Mouse (Mus musculus) ovary, postnatal 36 days (tissue): ENCODE measurements around the gene Rap2b.

Experiments used
- DNase-seq: peaks from one replicate; pipeline ENCODE4 v3.0.0; 2022; ENCODE audit warnings: low spot score, mixed read lengths

Gene Rap2b

GRCm38 (mm10) chr3:61361338-61361737, at the start of gene Rap2b:
Gene Rap2b (plus strand): TSS chr3:61361638.
- DNase-seq, result no peak

- DNase-seq, result no peak
Observed at GRCm38 (mm10) chr3:61315002-61315401, 46.4 kb upstream of the Rap2b start.

- DNase-seq, result no peak
Observed at GRCm38 (mm10) chr3:61320031-61320430, 41.4 kb upstream of the Rap2b start.

- no peak for DNase-seq
Observed at GRCm38 (mm10) chr3:61321632-61322031, 39.8 kb upstream of the Rap2b start.

DNA sequence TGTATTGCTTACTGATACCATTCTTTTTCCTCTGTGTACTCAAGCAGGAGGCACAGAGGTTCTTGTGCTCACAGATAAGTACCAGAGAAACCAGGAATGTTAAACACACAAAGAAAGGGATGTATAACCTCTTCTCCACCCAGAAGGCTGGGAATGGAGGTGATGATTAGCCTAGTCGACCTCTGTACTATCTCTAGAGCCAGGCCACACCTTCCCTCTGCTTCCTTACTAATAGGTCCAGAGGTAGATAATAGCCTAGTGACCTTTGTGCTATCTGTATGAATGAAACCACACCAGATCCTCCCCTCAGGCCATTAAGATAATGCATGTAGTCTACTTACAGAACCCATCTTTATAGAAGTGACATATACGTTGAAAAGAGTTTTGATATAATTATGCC, 25.2 kb upstream of the Rap2b start:
- no peak for DNase-seq

GRCm38 (mm10) chr3:61337230-61337629, 24.2 kb upstream of the Rap2b start:
- no peak for DNase-seq

DNA sequence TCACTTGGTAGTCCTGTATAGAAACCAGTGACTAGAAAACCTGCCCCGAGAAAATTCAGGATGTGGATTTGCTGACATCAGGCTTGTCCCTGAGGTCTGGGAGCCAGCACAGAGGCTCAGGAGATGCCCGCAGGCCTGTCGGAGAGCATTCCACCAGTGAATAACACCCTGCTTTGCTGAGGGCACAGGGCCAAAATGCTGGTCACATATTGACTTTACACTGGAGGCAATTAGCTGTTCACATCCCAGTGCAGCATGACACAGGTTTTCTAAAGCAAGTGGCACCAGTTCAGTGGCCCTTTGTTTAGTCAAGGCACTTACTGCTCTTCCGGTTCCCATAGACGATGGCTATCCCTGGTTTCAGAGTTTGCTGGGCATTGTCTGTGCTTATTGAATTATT, 21.1 kb upstream of the Rap2b start:
- DNase-seq, result no peak

DNA sequence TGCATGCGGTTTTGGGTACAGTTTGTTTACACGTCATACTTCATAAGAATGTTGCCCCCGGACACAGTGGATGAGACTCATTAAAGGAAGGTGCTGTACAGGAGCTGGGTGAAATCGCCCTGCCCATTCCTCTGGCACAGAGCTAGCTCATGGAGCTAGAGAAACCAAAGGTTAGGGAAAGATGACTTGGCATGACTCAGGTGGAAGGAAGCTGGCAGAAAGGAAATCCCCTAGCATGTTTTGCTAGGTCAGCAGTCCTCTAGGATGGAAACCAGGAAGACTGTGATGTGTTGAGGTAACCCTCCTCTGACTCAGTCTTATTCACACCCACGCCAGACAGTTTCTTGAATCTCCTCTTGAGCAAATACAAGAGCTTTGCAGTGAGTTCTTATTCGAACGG, 17.4 kb upstream of the Rap2b start:
- no peak for DNase-seq

DNA sequence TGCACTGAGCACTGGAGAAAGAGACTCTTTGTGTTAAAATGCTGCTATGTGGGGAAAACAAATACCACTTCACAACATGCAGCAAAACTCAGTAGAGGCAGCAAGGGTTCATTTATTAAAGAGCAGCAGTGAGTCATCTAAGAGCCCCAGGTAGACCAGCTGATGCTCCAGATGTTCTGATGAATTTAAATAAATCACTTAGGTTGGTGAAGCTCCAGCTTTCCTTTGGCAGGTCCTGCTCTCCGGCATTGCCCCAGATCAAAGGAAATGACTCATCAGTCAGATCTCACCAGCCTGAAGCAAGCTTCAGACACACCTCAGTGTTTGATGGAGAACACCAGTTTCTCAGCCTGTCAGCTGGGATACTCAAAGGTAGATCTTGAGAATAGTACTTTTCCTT, 15.8 kb upstream of the Rap2b start:
- no peak for DNase-seq

DNA sequence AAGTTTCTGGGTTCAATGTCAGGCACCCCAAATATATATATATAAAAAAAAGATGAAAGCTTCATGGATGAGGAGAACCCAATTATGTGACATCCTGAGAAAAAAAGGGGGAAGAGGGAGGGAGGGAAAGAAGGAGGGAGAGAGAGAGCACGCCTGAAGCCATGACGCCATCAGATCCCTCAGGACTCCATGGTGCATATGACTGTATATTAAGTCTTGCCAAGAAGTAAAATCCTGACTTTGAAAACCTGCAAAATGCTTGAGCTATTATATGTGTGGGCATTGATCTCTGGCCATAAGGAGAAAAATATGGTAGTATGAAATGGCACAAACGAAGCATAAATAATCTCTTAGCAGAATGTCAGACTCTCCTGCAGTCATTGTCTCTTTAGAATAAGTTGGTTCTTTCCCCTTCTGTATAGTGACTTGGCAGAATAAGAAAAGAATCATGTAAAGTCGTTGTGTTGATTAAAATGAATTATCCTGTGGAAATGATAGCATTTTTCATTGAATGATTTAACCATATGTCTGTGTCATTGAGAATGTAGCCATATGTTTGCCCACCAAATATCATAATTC, 13.3 kb upstream of the Rap2b start:
- DNase-seq, result no peak

GRCm38 (mm10) chr3:61349433-61349832, 12.0 kb upstream of the Rap2b start:
- no peak for DNase-seq

DNA sequence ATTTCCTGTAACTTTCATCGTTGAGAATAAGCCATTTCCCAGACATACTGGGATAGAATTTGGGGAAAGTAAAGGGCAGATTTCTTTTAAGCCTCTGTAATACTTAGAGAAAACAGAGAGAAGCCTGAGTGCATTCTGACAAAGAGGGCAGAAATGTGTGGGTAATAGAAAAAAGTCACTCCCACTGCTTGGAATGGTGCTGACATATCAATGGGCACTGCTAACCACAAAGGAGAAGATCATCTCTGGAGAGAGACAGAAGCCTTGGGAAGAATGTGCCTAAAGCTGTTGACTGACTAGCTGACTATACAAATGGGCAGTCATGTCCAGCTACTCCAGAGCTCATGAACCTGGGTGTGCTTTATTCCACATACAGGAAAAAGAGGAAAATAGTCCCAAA, 6.0 kb upstream of the Rap2b start:
- DNase-seq, result no peak

DNA sequence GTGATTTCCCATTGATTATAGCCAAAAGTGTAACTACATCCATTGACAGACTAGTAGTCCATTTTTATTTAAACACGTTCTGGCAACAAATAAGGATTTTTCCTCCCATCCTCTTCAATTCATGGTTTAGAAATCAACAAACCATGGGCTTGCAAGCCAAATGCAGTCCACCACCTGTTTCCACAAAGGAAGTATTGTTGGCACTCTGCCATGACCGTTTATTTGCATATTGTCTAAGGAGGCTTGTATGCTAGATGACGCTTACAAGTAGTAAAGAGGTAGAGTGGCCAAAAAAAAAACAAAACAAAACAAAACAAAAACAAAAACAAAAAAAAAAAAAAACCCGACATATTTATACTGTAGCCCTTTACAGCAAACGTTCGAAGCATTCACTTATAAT, 3.3 kb upstream of the Rap2b start:
- DNase-seq, result no peak

DNA sequence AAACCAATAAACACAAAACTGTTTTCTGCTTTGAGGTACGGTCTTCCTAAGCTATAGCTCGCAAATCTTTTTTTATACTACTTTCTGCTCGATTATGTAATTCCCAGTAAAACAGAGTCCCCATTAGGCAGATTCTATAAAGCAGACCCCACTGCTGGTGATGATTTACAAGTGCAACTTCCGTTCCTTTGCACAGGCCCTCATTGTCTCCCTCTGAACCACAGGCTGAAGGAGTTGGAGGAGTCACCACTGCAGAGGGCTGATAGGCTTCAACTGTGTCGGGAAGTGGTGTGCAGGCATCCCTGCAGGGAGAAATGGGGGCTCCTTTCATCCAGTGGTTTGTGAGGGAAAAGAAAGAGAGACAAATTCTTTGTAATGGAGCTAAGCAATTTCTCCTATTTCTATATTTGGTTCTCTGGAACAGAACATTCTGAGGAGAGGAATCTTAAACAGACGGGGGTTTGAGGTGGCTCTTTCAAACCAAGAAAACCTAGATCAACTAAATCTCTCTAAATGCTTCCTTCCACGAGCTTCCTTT, 2.6 kb upstream of the Rap2b start:
- no peak for DNase-seq

DNA sequence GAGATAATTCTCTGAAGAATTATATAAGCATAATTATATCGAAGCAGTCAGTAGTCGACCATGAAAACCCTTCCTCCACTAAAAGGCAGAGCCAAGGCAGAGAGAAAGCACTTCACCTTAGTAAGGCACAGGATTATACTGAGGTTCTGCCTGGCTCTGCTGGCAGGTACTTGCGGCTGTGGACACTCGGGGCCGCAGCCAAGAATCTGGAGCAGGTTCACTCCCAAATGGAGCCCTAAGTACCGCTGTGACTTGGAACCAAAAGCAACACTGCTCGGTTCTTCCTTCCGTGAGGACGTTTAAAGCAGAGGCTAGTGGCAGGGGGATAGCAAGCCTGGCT, 1.4 kb downstream of the Rap2b start:
- no peak for DNase-seq

DNA sequence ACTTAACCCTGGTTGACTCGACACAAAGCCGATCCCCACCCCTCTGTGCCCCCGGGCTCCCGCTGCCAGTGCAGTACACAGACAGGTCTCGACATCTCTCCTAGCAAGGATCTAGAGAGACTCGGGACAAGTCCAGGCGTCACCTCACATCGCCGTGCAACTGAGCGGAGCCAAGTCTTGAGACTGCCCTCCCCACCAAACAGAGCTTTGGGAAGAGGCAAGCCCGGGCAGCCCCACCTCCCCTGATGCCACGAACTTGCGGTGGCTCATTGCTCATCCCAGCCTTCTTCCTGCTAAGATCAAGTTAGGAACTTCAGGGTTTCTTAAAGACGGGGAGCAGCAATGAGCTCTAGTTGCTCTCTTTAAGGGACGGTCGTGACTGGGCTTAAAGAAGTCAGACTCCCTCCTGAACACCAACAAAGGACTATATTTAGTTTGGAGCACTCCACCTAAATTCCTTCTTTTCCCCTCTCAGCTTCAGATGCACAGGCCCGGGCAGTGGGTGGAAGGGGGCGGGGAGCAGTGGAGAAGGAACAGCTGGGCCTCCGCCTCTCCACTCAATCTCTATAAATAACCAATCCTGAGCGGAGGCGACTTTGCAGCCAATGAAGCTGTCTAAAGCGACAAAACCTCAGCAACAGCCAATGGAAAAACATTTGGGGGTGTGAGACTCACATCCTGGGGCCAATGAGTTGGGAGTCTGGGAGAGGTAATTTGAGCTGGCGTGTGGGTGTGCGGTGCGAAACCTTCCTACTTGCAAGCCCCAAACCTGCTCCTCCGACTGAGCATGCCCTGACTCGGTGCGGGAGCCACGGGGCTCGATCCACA, 1.9 kb downstream of the Rap2b start:
- peak; percentile 89 for DNase-seq

DNA sequence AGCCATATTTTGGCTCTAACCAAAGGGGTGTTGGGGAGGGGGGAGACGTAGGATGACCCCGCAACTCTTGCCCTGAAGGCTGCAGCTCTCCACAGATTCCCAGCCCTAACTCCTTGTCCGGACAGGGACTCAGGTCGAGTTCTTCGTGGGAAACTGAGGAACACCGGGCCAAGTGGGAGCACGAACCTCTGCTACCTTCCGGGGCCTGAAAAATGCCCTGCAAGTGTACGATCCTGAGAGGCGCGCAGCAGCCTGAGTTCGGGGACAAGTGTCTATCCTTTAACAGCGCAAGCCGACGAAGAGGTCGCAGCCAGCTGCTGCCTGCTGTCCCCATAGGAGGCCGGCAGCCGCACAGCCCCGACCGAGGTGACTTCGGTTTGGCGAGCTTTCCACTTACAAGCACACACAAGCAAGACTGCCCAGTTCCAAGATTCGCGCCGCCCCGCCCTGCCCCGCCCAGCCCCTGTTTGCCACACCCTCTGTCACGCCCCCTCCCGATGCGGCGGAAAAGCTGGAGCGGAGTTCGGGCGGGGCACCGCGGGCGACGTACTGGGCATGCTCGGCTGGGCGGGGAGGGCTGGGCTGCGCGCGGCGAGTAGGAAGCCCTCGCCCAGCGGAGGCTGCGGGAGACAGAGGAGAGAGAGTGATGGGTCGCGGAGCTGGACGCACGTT, 2.7 kb downstream of the Rap2b start:
- DNase-seq, result peak; percentile 96

DNA sequence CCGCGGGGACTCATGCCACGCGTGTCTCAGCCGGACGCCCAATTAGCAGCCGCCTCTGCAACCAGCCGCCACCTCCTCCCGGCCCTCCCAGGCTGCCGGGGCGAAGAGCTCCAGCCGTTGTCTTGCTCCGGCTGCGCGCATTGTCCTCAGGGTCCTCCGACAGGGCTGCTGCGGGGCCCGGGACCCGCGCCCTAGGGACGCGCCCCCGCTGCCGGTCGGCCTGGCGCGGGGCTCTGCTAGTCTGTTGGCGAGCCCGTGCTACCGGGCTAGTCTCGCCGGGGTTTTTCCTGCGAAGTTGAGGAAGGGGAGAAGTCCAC, 3.2 kb downstream of the Rap2b start:
- DNase-seq, result no peak

- peak; percentile 54 for DNase-seq
Observed at GRCm38 (mm10) chr3:61364978-61365778, 3.7 kb downstream of the Rap2b start.

GRCm38 (mm10) chr3:61365779-61366373, 4.4 kb downstream of the Rap2b start, which contains the start of gene B430305J03Rik:
Gene B430305J03Rik (minus strand): TSS chr3:61365951.
- DNase-seq, result no peak

GRCm38 (mm10) chr3:61368446-61368845, 7.0 kb downstream of the Rap2b start:
- DNase-seq, result no peak

- DNase-seq, result no peak
Observed at GRCm38 (mm10) chr3:61376001-61376400, 14.6 kb downstream of the Rap2b start.
